Comparison of ENCODE assay signal across 8 mouse cellular contexts in the genomic region with DNA sequence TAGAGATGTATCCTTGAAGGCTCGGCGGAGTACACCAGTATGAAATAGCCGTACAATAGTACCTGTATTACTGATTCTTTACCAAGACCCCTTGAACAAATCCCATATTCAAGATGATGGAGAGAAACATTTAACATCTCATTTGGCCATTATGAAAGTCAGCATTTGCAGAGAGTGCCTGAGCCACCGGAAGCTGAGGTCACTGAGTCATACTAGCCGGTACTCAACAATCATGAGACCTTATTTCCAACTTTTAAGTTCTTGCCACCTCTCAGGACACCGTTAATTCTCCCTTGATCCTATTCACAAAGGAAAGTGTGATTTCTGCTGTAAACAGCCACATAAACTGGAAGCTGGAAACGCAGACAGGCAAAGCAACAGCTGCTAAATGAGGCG. TPM values are rescaled to one million over a fixed set of nuclear protein-coding genes. Genes with fewer than 3 reads are reported as not detected.
DNase-seq lines count a peak whose midpoint lies in the region; ATAC-seq and TF ChIP-seq lines count a peak whose summit lies in the region.

No protein-coding gene starts in this region.

- H3K36me3 ChIP-seq in heart, embryonic 10.5 days = no peaks in the 10 kb centered on the region
- H3K36me3 ChIP-seq in midbrain, embryonic 10.5 days = no peaks in the 10 kb centered on the region
- H3K36me3 ChIP-seq in midbrain, postnatal 0 days (ENCODE audit: insufficient read depth, low read length) = no peaks in the 10 kb centered on the region
- H3K36me3 ChIP-seq in hindbrain, embryonic 13.5 days = peaks cover 2% of the 10 kb centered on the region; the same call in 1 of the 2 replicates
- no peaks in the 10 kb centered on the region for H3K36me3 ChIP-seq in midbrain, embryonic 15.5 days (replicated peaks)

- WGBS in heart, embryonic 10.5 days = 52% methylated on average over 8 of the region's 8 CpGs
- 71% methylated on average over 8 of the region's 8 CpGs for WGBS in midbrain, embryonic 10.5 days
- WGBS in midbrain, postnatal 0 days = 67% methylated on average over 8 of the region's 8 CpGs
- WGBS in hindbrain, embryonic 13.5 days = 62% methylated on average over 8 of the region's 8 CpGs
- 62% methylated on average over 8 of the region's 8 CpGs for WGBS in midbrain, embryonic 15.5 days

- H3K4me3 ChIP-seq in heart, embryonic 10.5 days = 0 out of 2 replicates have a peak overlapping the region, but pooled peaks have one; percentile 37
- H3K4me3 ChIP-seq in midbrain, embryonic 10.5 days = peak overlapping the region; percentile 39; the same call in 1 of the 2 replicates
- H3K4me3 ChIP-seq in midbrain, postnatal 0 days (ENCODE audit: low read depth, low read length) = no peak overlapping the region
- H3K4me3 ChIP-seq in hindbrain, embryonic 13.5 days = no peak overlapping the region
- H3K4me3 ChIP-seq in midbrain, embryonic 15.5 days = no peak overlapping the region

- H3K27ac ChIP-seq in heart, embryonic 10.5 days = peak overlapping the region; percentile 78
- peak overlapping the region; percentile 82 for H3K27ac ChIP-seq in midbrain, embryonic 10.5 days (replicated peaks)
- no peak overlapping the region for H3K27ac ChIP-seq in midbrain, postnatal 0 days (ENCODE audit: low read depth, low read length)
- no peak overlapping the region for H3K27ac ChIP-seq in hindbrain, embryonic 13.5 days
- H3K27ac ChIP-seq in midbrain, embryonic 15.5 days = no peak overlapping the region

- ATAC-seq in midbrain, postnatal 0 days (ENCODE audit: low FRiP score) = no peak
- no peak for ATAC-seq in hindbrain, embryonic 13.5 days (ENCODE audit: low FRiP score)
- no peak for ATAC-seq in midbrain, embryonic 15.5 days (replicated peaks)

- TF ChIP-seq CTCF in midbrain, postnatal 0 days (IDR thresholded peaks at IDR 0.05) = no peak

- no peaks in the 10 kb centered on the region for H3K9me3 ChIP-seq in heart, embryonic 10.5 days
- no peaks in the 10 kb centered on the region for H3K9me3 ChIP-seq in midbrain, embryonic 10.5 days (replicated peaks)
- no peaks in the 10 kb centered on the region for H3K9me3 ChIP-seq in midbrain, postnatal 0 days (ENCODE audit: low read length)
- H3K9me3 ChIP-seq in hindbrain, embryonic 13.5 days = no peaks in the 10 kb centered on the region
- no peaks in the 10 kb centered on the region for H3K9me3 ChIP-seq in midbrain, embryonic 15.5 days

- DNase-seq in heart, embryonic 10.5 days (ENCODE audit: low spot score) = no peak
- no peak for DNase-seq in heart, adult 8-10 months (ENCODE audit: low spot score)
- DNase-seq in midbrain, embryonic 10.5 days (ENCODE audit: low spot score) = no peak
- no peak for DNase-seq in midbrain, postnatal 0 days (ENCODE audit: low spot score)
- DNase-seq in layer of hippocampus, adult 9-10 months (ENCODE audit: low spot score) = no peak
- no peak for DNase-seq in urinary bladder, postnatal 10 days (ENCODE audit: low spot score)

- H3K4me2 ChIP-seq in midbrain, postnatal 0 days (ENCODE audit: low read depth, low read length, poor library complexity, severe bottlenecking) = no peak overlapping the region
- peak overlapping the region; percentile 32; the same call in 1 of the 2 replicates for H3K4me2 ChIP-seq in hindbrain, embryonic 13.5 days
- H3K4me2 ChIP-seq in midbrain, embryonic 15.5 days = peak overlapping the region; percentile 29

- H3K27me3 ChIP-seq in heart, embryonic 10.5 days (ENCODE audit: insufficient read depth, poor library complexity, severe bottlenecking) = no peaks in the 10 kb centered on the region
- H3K27me3 ChIP-seq in midbrain, embryonic 10.5 days (ENCODE audit: low read depth, poor library complexity, severe bottlenecking) = no peaks in the 10 kb centered on the region
- no peaks in the 10 kb centered on the region for H3K27me3 ChIP-seq in midbrain, postnatal 0 days (ENCODE audit: insufficient read depth, low read length)
- peaks cover 5% of the 10 kb centered on the region; the same call in 1 of the 2 replicates for H3K27me3 ChIP-seq in hindbrain, embryonic 13.5 days
- H3K27me3 ChIP-seq in midbrain, embryonic 15.5 days (replicated peaks) = no peaks in the 10 kb centered on the region

- H3K4me1 ChIP-seq in heart, embryonic 10.5 days = peaks cover 22% of the 10 kb centered on the region
- peaks cover 54% of the 10 kb centered on the region for H3K4me1 ChIP-seq in midbrain, embryonic 10.5 days
- H3K4me1 ChIP-seq in midbrain, postnatal 0 days (ENCODE audit: insufficient read depth, low read length) = no peaks in the 10 kb centered on the region
- peaks cover 17% of the 10 kb centered on the region for H3K4me1 ChIP-seq in hindbrain, embryonic 13.5 days (replicated peaks)
- H3K4me1 ChIP-seq in midbrain, embryonic 15.5 days = peaks cover 10% of the 10 kb centered on the region

- H3K9ac ChIP-seq in midbrain, postnatal 0 days (replicated peaks; ENCODE audit: low read length, poor library complexity, severe bottlenecking) = no peak overlapping the region
- no peak overlapping the region for H3K9ac ChIP-seq in hindbrain, embryonic 13.5 days
- 0 out of 2 replicates have a peak overlapping the region, but pooled peaks have one; percentile 2 for H3K9ac ChIP-seq in midbrain, embryonic 15.5 days

RNA-seq across cellular contexts. Expression of a gene that starts 44.1 kb away (rescaled TPM):
- 17.2 and 20.0 TPM in 2 replicates for polyA plus RNA-seq in heart, embryonic 10.5 days (2016; fragmentation: Nextera tagmentation; extraction: Ambion mirVana)
- 10 to 100 TPM; 11.2 to 14.7 (median 14.2) TPM for total RNA-seq in heart, adult 8-10 months (2022)
- polyA plus RNA-seq in midbrain, embryonic 10.5 days (2016; fragmentation: Nextera tagmentation; extraction: Ambion mirVana) = 27.4 and 34.7 TPM in 2 replicates
- 40.6 TPM in 2 replicates for total RNA-seq in midbrain, postnatal 0 days (2014; rRNA removed)
- 35.8 and 37.0 TPM in 2 replicates for polyA plus RNA-seq in midbrain, postnatal 0 days (2015; fragmentation: Nextera tagmentation; extraction: Ambion mirVana)
- 44.4 and 47.0 TPM in 2 replicates for polyA plus RNA-seq in hindbrain, embryonic 13.5 days (2015; fragmentation: Nextera tagmentation; extraction: Ambion mirVana)
- 47.2 and 50.8 TPM in 2 replicates for polyA plus RNA-seq in midbrain, embryonic 15.5 days (2015; fragmentation: Nextera tagmentation; extraction: Ambion mirVana)

RNA-seq across cellular contexts. Expression of a gene that starts 59.5 kb away (rescaled TPM):
- polyA plus RNA-seq in heart, embryonic 10.5 days (2016; fragmentation: Nextera tagmentation; extraction: Ambion mirVana) = 257 and 267 TPM in 2 replicates
- total RNA-seq in heart, adult 8-10 months (2022) = 100 to 1,000 TPM; 115 to 133 (median 121) TPM
- polyA plus RNA-seq in midbrain, embryonic 10.5 days (2016; fragmentation: Nextera tagmentation; extraction: Ambion mirVana) = 279 and 297 TPM in 2 replicates
- total RNA-seq in midbrain, postnatal 0 days (2014; rRNA removed) = 93.1 and 130 TPM in 2 replicates
- 253 and 257 TPM in 2 replicates for polyA plus RNA-seq in midbrain, postnatal 0 days (2015; fragmentation: Nextera tagmentation; extraction: Ambion mirVana)
- polyA plus RNA-seq in hindbrain, embryonic 13.5 days (2015; fragmentation: Nextera tagmentation; extraction: Ambion mirVana) = 264 and 265 TPM in 2 replicates
- polyA plus RNA-seq in midbrain, embryonic 15.5 days (2015; fragmentation: Nextera tagmentation; extraction: Ambion mirVana) = 217 and 221 TPM in 2 replicates

RNA-seq across cellular contexts. Expression of a gene that starts 59.6 kb away (rescaled TPM):
- 34.4 and 45.1 TPM in 2 replicates for polyA plus RNA-seq in heart, embryonic 10.5 days (2016; fragmentation: Nextera tagmentation; extraction: Ambion mirVana)
- 10 to 100 TPM in 2 of 4 experiments, 1 to 10 TPM in 2; 8.4 to 11.2 (median 9.4) TPM for total RNA-seq in heart, adult 8-10 months (2022)
- 67.7 and 71.9 TPM in 2 replicates for polyA plus RNA-seq in midbrain, embryonic 10.5 days (2016; fragmentation: Nextera tagmentation; extraction: Ambion mirVana)
- total RNA-seq in midbrain, postnatal 0 days (2014; rRNA removed) = 43.5 and 50.4 TPM in 2 replicates
- polyA plus RNA-seq in midbrain, postnatal 0 days (2015; fragmentation: Nextera tagmentation; extraction: Ambion mirVana) = 43.2 and 47.9 TPM in 2 replicates
- 57.3 and 62.7 TPM in 2 replicates for polyA plus RNA-seq in hindbrain, embryonic 13.5 days (2015; fragmentation: Nextera tagmentation; extraction: Ambion mirVana)
- 64.6 and 68.2 TPM in 2 replicates for polyA plus RNA-seq in midbrain, embryonic 15.5 days (2015; fragmentation: Nextera tagmentation; extraction: Ambion mirVana)

Comparison
In these comparisons a context has a peak if more than half of its experiments do, and no peak if none do; other contexts are left out.
1. H3K27ac ChIP-seq: peak in heart, embryonic 10.5 days (single experiment) and midbrain, embryonic 10.5 days (single experiment); none in midbrain, postnatal 0 days (single experiment), hindbrain, embryonic 13.5 days (single experiment) and midbrain, embryonic 15.5 days (single experiment).
2. H3K4me3 ChIP-seq: peak in heart, embryonic 10.5 days (single experiment) and midbrain, embryonic 10.5 days (single experiment); none in midbrain, postnatal 0 days (single experiment), hindbrain, embryonic 13.5 days (single experiment) and midbrain, embryonic 15.5 days (single experiment).